Mouse (Mus musculus) heart, postnatal 0 days (tissue): Measurements from ENCODE around the gene Naaladl2.

Experiments
- CTCF ChIP-seq: IDR thresholded peaks from 2 replicates; pipeline ENCODE4 v1.5.1; 2016; ENCODE audit warnings: antibody characterized with exemption, control low read depth, low read depth
- EP300 ChIP-seq: IDR thresholded peaks from 2 replicates; pipeline ENCODE4 v1.6.1; 2016; ENCODE audit warnings: antibody characterized with exemption, low read depth

DNA sequence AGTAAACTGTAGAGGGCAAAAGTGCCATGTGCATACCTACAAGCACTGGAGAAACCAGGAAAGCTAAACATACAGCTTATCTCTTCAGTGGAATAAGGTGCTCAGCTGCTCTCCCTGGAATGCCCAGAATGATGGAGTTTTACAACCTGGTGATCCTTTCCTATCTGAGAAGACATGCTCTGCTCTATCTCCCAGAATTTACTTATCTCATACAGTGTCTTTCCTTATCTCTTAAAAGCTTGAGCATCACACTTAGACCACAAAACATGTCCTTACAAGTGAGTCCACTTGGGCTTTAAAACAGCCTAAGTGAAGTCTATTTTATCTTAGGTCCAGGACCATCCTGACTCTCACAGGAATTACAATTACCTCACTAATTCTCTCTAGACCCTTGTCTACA, 1095.8 kb downstream of the Naaladl2 start:
- TF ChIP-seq CTCF (no peak), EP300 (no peak)
